Mouse (Mus musculus): ENCODE measurements around the gene Dtymk. TPM values are rescaled to one million over a fixed set of nuclear protein-coding genes. Genes with fewer than 3 reads are reported as not detected.
"Not testable (repeated sequence)": the region's sequence is repeated elsewhere in the genome, so short reads cannot be mapped to it uniquely, and the experiment has no call there.

The Dtymk gene
- total RNA-seq, 2 experiments from 2014 or later: 20.9 to 22.0 TPM

DNA sequence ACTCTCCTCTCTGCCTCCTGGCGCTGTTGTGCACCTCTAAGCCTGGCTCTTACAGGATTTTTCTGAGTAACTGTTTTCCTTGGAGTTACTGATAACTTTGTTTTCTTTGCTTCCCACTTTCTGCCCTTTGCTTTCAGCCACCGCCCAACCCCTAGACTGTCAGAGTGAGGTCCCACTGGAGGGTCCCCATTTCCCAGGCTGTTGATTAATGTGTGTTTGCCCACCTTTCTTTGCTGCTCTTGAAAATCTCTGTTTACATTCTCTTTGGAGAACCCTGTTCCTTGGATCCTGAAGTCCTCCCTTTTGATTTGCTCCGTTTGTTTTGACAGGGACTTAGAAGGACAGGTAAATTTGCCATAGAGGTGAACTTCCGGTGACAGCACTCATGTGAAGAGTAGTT, 7.1 kb upstream of the Dtymk start:
- no peak for DNase-seq
- intact Hi-C loops (cut with DNase I): loop anchor here (10.0 kb wide), 1 partner anchor 294 kb away; the partner anchor contains the start of gene Farp2

DNA sequence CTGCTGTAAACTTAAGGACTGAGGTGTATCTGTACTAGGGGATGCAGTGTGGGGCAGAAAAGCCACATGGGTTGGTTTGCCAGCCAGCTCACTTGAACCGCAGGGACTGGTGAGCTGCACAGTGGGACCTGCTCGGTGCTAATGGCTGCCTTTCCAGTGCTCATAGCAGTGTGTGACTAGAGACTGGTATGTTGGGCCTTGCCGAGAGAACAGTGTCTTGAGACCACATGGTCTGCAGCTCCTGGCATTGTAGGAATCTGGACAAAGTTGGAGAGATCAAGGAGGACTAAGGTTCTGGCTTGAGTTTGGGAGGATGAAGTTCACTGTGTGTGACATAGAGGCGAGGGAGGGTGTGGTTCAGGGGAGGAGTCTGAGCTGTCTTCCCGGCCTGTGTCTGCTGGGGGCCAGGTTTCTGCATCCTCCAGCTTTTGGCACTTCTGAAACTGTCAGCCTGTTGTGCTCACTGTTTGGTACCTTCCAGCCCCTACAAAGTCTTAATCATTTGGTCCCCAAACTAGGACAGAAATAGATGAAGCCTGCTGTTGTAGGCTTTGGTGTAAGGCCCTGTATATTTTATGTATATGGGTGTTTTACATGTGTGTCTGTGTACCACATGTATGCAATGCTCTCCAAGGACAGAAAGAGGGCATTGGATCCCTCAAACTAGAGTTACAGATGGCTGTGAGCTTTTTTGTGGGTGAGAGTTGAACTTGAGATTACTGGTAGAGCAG, 3.7 kb upstream of the Dtymk start:
- intact Hi-C loops (cut with DNase I): loop anchor here (2.0 to 10.0 kb wide), 2 partner anchors 17 to 291 kb away; partner anchors contain the start of gene Farp2
- DNase-seq: no peak

DNA sequence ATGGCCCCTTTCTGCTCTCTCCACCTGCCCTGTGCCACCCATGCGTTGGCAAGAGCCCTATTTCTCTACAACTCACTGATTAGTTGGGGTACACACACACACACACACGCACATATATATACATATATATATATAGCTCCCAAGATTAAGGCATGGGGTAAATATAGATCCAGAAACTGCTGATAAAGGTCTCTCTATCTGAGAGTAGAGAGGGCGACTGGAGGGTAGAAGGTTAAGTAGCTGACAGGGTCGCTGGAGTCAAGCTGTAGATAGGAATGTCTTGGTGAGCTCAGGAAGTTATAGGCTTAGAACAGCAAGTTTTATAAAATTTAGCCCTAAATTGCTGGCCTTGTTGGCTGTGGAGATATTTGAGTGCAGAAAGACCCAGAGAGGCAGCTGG, 3.1 kb upstream of the Dtymk start:
- DNase-seq: no peak
- intact Hi-C loops (cut with DNase I): loop anchor here (2.0 to 10.0 kb wide), 3 partner anchors 18 to 290 kb away; partner anchors contain the start of gene Farp2

DNA sequence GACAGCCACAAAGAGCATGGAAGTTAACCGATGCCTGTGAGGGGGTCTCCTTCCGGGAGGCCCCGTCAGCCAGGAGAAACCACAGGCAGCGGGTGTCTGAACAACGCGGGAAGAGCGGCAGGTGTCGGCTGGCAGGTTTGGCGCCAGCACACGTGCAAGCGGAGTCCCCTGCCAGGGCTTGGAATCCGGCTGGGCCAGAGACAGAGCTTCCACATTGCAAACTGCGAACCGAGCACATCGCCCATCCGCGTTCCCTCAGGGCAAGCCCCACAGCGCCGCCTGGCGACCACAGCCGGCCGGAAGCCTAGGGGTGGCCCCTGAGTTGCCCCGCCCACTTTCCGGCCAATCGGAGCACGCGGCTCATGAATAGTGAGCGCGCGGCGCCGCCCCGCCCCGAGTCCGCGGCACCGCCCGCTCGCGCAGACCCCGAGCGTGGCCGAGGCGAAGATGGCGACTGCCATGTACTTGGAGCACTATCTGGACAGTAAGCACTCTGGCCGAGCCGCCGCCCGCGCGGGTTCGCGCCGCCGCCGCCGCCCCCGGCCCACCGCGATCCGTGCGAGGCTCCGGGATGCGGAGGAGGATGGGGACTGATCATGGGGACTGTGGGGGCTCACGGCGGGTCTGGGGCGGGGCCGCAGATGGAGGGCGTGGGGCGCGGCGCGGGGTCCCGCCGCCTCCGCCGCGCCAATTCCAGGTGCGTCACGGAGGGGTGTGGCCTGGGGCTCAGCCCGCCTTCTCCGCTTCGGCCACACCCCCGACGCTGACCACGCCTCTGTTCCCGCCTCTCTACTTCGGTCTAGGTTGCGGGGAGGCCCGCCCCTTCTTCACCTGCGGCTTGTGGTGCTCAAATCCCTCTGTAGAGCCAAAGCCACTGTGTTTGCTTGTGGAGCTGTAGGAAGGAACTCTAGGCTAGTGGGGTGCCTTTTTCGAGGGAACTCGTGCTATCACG, 2.1 kb upstream of the Dtymk start, which contains the start of gene Ing5:
Ing5 (plus strand) TSS at position 410 of the 952 bp plus-strand sequence.
- peak; percentile 100 for DNase-seq
- intact Hi-C loops (cut with DNase I): loop anchor here (2.0 to 10.0 kb wide), 4 partner anchors 19 to 289 kb away; partner anchors contain the start of gene Farp2

DNA sequence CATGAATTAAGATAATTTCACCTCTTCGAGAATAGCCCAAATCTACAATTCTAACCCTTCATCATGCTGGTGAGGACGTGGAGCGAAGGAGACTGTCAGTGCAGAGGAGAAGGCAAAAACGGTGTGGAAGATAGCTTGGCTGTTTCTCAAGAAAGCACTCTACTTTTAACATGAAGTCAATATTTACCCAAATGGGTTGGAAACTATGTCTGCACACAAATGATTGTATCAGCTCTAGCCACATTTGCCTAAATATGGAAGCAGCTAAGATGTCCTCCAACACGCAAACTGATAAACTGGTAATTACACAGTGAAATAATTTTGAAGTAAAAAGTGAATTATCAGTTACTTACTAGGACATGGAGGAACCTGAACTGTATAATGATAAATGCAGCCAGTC, 1.0 kb upstream of the Dtymk start:
- DNase-seq: no peak
- intact Hi-C loops (cut with DNase I): loop anchor here (2.0 to 10.0 kb wide), 3 partner anchors 134 to 288 kb away; partner anchors contain the start of gene Farp2

DNA sequence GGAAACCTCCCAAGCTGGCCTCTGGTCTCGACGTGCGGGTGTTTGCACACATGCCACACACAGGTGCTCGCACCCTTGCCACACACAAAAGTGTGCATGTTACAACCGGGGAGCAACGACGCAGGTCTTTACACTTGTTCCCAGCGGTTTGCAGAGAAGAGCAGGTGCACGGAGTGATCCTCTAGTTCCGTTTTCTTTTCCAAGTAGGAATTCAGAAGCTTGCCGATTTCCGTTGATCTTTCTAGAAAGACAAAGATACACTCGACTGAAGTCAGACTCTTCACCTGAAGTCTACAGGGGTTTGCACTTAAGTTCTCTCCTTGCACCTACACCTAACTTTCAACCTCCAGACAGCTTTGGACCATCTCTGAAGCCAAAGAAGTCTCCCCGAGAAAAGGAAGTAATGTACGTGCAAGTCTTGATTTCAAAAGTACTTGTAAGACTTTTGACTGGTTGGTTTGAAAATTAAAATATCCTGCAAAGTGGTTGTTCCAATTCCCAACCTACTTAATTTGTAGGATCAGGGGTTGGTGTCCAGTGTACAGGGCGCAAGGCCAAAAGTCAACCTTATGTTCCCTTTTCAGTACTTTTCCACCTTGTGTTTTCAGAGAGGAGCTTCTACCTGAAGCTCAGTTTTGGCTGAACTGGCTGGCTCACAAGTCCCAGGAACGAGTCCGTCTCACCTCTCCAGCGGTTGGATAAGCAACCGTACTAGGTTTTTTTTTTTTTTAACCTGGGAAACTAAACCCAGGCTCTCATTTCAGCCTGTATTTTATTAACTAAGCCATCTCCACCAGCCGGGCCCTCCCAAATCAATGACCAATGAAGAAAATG, 847 bp downstream of the Dtymk start:
- no peak for DNase-seq
- intact Hi-C loops (cut with DNase I): loop anchor here (2.0 to 10.0 kb wide), 3 partner anchors 46 to 286 kb away; partner anchors contain the start of genes Farp2 and Thap4

DNA sequence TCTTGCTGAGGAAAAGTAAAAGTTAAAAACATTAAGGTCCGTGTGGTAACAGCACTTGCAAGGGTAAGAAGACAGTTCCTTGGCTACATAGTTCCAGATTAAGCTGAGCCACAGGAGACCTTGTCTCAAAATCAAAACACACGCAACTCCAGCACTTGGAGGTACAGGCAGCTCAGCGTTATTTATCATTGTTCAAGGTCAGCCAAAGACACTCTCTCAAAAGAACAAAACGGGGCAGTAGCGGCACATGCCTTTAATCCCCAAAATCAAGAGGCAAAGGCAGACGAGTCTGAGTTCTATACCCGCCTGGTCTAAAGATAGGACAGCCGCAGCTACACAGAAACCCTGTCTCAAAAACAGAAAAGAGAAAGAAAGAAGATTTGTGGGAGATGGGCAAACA, 5.8 kb downstream of the Dtymk start:
- no peak for DNase-seq
- intact Hi-C loops (cut with DNase I): no loop called here

DNA sequence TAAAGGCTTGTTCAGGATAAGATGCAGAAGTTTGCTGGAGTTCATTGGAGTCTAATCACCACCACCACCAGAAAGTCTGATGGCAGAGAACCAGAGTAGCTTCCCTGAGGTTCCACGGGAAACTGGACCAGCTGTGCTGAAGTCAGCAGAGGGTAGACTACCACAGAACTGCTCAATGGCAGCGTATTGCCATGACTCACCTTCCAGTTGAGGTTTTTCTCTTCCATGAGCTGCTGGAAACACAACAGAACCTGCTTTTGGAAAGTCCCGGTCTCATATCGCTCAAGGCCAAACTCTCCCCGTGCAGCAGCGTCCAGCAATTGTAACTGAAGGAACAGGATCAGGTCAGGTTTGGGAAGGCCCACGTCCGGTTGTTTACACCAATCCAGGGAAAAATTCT, 7.2 kb downstream of the Dtymk start:
- DNase-seq: no peak
- intact Hi-C loops (cut with DNase I): no loop called here

DNA sequence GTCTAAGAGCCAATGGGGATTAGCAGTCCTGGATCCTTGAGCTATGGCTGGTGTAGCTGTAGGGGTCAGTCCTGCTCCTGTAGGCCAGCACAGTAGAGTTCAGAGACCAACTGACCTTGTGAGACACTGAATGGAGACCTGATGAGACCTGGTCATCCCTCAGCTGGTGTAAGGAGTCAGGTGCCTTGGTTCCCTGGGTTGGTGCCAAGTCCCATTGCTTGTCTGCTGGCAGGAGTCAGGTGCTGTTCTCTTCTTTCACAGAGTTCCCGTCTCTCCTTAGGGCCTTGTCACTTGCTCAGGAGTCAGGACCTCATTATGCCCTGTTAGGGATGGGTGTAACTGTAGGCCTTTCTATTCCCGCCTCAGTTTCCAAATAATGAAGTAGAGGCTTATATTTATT, 14.8 kb downstream of the Dtymk start:
- DNase-seq: no peak
- intact Hi-C loops (cut with DNase I): no loop called here

DNA sequence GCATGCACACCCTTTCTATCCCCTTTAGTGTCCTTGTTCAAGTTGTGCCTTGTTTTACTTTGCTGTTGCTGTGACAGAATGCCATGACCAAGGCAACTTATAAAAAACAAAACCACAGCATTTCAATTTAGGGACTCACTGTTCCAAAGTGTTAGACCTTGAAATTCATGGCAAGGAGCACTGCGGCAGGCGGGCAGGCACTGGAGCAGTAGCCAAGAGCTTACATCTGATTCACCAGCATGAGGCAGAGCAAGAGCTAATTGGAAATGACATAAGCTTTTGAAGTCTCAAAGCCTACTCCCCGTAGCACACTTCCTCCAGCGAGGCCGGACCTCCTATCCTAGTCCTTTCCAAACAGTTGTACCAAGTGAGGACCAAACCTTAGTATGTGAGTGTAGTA, 25.0 kb downstream of the Dtymk start:
- intact Hi-C loops (cut with DNase I): no loop called here

DNA sequence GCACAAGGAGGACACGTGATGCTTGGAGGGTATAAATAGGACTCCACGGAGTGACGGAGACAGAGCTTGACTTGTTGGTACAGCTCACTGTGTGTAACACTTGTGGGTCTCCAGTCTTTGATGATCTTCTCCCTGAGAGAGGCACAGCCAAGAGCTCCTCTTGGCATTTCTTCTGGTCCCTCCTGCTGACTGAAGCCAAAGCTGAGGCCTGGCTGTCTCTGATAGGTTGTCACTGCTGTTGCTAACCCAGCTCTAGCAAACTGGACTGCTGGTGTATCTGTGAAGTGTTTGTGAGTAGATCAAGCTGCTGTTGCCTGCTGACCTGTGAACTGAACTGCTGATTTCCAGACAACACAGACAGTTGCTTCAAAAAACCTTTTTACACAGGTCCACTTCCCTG, 31.8 kb downstream of the Dtymk start:
- intact Hi-C loops (cut with DNase I): no loop called here
- no peak for DNase-seq

More for the DNA sequence above, 25.0 kb downstream of the Dtymk start:
- DNase-seq: no peak

DNA sequence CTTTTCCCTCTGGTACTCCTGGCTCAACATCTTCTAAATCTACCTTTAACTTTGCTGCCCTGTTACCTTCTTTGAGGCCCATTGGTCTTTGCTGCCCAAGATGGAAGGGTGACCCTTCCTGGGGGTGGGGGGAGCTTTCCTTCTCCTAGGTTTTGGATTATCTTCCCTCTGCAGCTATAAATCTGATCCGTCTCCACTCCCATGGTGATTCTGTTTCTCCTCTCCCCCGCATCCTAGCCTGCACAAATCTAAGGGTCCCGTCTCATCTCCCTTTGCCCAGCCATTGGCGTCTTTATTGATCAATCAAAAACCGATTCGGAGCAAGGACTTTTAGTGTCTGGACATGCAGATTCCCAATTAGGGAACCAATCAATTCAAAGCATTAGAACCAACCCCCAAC, 34.1 kb downstream of the Dtymk start:
- DNase-seq: no peak
- intact Hi-C loops (cut with DNase I): no loop called here

DNA sequence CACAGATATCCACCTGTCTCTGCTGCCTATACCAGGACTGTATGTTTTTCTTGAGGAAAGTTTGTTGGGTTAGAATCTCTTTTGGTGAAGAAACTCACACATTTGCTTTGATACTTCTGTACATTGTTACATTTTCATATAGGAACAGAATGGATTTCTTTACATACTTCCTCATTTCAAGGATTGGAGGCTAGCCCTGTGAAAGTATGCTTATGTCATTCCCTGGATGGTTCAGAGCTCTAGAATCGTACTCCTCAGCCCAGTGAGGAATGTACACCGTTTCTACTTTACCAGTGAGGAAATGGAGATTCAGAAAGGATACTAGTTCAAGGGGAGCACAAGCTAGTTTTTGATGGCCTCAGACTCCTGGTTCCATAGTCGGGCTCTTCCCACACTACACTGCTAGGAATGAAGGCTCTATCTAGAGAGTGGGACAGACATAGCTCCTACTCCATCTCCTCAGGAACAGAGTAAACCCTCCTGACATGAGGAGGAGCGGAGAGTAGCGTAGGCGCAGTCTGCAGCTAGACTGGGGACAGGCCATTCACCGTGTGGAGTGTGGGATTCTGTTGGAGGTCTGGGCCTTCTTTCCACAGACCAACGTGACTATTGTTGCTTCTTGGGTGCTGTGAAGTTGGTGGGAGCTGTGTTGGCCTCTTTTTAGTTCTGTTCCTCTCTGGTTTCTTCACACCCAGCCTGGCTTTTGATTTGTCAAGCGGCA, 36.7 kb downstream of the Dtymk start:
- DNase-seq: no peak
- intact Hi-C loops (cut with DNase I): no loop called here

DNA sequence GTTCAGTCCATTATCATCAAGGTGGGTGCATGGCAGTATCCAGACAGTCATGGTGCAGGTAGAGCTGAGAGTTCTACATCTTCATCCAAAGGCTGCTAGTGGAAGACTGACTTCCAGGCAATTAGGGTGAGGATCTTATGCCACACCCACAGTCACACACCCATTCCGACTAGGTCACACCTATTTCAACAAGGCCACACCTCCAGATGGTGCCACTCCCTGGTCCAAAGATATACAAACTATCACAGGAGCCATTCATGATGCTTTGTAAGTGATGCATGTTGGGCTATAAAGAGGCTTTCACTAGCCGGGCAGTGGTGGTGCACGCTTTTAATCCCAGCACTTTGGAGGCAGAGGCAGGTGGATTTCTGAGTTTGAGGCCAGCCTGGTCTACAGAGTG, 38.2 kb downstream of the Dtymk start:
- DNase-seq; intact Hi-C loops (cut with DNase I): not testable (repeated sequence)

DNA sequence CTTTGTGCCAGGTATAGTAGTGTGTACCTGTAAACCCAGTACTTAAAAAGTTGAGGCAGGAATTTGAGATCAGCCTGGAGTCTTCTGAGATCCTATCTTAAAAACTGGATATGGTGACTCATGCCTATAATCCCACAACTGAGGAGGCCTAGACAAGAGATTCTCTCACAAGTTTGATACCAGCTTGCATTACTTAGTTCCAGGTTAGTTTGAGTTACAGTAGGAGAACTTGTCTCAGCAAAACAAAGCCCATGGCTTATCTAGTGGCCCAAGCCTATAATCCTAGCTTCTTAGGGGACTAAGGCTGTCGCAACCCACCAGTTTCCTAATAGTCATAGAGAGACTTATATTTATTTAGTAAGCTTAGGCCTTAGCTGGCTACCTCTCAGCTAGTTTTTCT, 41.7 kb downstream of the Dtymk start:
- intact Hi-C loops (cut with DNase I): no loop called here

DNA sequence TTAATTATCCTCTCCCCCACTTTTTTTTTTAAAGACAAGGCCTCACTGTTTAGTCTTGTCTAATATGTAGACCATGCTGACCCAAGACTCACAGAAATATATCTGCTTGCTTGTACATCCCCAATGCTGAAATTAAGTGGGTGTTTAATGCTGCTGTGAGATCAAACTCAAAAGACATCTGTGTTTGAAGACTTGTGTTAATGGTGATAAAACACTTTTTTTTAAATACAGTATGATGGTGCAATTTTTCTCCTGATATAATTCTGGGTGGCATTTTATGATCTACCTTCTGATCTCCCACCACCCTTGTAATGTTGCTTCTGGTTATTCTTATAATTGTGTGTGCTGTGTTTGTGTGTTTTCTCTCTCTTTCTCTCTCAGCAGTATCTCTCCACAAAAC, 45.6 kb downstream of the Dtymk start:
- intact Hi-C loops (cut with DNase I): loop anchor here (5.0 kb wide), 1 partner anchor 414 kb away; the partner anchor contains the start of genes Pask and Ppp1r7
- no peak for DNase-seq

More for the DNA sequence above, 41.7 kb downstream of the Dtymk start:
- DNase-seq: no peak

DNA sequence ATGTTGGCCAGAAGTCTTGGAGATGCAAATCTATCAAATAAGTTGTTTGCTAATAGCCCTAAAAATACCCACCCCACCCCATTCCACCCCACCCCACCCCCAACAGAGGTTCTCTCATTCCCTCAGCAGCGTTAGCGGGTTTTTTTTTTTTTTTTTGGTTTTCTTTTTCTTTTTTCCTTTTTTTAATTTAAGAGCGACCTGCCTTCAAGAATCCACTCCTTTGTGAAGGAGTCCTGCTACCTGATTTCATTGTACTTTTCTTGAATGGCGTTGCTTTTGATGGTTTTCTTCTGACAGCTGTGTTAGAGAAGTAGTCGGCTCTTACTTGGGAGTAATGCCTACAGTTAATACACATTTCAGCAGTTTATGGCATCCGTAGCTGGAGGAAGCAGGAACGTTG, 46.1 kb downstream of the Dtymk start:
- intact Hi-C loops (cut with DNase I): loop anchor here (1.0 to 5.0 kb wide), 3 partner anchors 45 to 413 kb away; partner anchors contain the start of genes Dtymk, Hdlbp, Pask and Ppp1r7
- no peak for DNase-seq

DNA sequence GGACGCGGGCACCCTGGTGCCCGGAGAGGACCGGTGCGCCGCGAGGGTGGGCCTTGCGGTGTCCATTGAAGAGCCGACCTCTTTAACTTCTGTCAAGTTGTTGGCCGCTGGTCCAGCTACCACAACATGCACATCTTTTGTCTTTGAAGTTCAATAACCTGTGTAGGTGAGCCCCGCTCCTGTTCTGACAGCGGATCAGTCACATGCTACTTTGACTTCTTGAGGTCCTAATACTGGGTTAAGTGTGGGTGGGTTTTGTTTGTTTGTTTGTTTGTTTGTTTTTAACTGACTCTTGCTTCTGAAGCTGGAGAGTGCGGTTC, 46.5 kb downstream of the Dtymk start:
- no peak for DNase-seq
- intact Hi-C loops (cut with DNase I): loop anchor here (1.0 to 5.0 kb wide), 3 partner anchors 46 to 413 kb away; partner anchors contain the start of genes Dtymk, Hdlbp, Pask and Ppp1r7

DNA sequence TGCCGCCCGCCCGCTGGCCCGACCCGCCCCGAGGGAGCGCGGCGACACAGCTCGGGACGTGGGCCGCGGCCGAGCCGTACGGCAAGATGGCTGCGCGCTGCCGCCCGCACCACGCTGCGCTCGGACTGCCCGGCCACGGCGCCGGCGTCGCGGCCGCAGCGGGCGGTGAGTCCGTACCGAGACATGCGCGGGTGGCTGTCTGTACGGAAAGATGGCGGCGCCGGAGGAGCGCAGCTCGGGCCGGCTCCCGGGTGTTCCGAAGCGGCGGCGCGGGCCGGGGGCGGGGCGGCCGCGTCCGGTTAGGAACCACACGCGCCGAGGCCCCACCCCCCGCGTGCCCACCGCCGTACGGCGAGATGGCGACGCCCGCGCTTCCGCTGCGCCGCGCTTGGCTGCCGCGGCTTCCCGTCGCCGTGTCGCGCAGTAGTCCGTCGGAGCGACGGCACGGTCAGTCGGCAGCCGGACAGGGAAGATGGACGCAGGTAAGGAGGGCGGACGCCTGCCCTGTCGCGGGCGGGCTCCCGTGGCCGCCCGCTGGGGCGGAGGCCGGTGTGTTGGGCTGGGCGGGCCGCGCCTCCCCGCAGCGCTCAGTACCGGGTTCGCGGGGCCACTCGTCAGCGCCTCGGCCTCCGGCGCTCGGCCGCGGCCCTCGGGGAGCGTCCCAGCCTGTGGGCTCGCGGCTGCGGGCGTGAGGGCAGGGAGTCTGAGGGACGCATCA, 47.0 kb downstream of the Dtymk start, which contains the start of gene Thap4:
Thap4 (minus strand) TSS at position 292 of the 718 bp plus-strand sequence.
- intact Hi-C loops (cut with DNase I): loop anchor here (1.0 to 5.0 kb wide), 3 partner anchors 46 to 412 kb away; partner anchors contain the start of genes Dtymk, Hdlbp, Pask and Ppp1r7
- peak; percentile 92 to 95 for DNase-seq

Measured in heart, postnatal 36 days (tissue).